Mouse (Mus musculus): ENCODE measurements at regions not wholly inside any gene's neighbourhood (a gene's known extent, or its start where the extent isn't known, plus 50 kb on each side); places are given as distances from the start of the nearest gene placed in this dataset.

GRCm38 (mm10) chr9:61214943-61215342 lies 157.2 kb upstream of the Tle3 start:
- WGBS = 61% methylated on average over 6 of the region's 6 CpGs
- Histone ChIP-seq H3K4me1 (peaks cover 14% of the 10 kb centered on the region; the same call in 1 of the 2 replicates), H3K27ac (no peak overlapping the region)

GRCm38 (mm10) chr9:61216012-61216770 lies 156.0 kb upstream of the Tle3 start:
- no peaks in the 10 kb centered on the region for H3K36me3 ChIP-seq (replicated peaks)
- no peak overlapping the region for H3K27ac ChIP-seq
- H3K4me2 ChIP-seq = no peak overlapping the region
- peaks cover 16% of the 10 kb centered on the region; the same call in 1 of the 2 replicates for H3K4me1 ChIP-seq
- H3K9ac ChIP-seq = no peak overlapping the region
- no peaks in the 10 kb centered on the region for H3K9me3 ChIP-seq
- WGBS = 51% methylated on average over 13 of the region's 13 CpGs
- ATAC-seq (replicated peaks) = peak; percentile 54; the same call in 1 of the 2 replicates
- no peaks in the 10 kb centered on the region for H3K27me3 ChIP-seq (replicated peaks)
- no peak overlapping the region for H3K4me3 ChIP-seq

More at GRCm38 (mm10) chr9:61214943-61215342, 157.2 kb upstream of the Tle3 start:
- no peak for ATAC-seq (replicated peaks)
- H3K9me3 ChIP-seq = no peaks in the 10 kb centered on the region
- H3K4me3 ChIP-seq = no peak overlapping the region
- no peak overlapping the region for H3K9ac ChIP-seq
- H3K36me3 ChIP-seq (replicated peaks) = no peaks in the 10 kb centered on the region
- H3K27me3 ChIP-seq (replicated peaks) = no peaks in the 10 kb centered on the region
- no peak overlapping the region for H3K4me2 ChIP-seq

DNA sequence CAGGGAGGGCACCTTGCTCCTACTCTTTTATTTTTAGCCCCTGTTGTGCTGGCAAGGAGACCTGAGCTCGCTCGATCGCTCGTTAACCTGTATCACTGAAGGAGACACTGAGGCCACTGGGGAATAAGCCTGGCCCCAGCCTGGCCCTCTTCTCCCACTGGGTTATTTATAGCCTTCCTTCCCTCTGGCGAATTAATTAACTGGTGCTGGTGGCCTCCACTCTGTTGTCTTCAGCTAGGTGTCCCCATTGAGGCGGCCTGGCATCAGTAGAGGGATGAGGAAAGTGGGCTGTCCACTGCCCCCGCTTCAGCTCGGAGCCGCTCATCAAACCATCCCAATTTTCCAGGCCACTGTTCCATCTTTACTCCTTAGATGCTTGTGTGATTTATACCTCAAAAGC lies 152.1 kb upstream of the Tle3 start:
- H3K4me2 ChIP-seq = no peak overlapping the region
- no peak overlapping the region for H3K4me3 ChIP-seq
- no peak for ATAC-seq (replicated peaks)
- no peaks in the 10 kb centered on the region for H3K27me3 ChIP-seq (replicated peaks)
- no peak overlapping the region for H3K9ac ChIP-seq
- 68% methylated on average over 9 of the region's 9 CpGs for WGBS
- no peak overlapping the region for H3K27ac ChIP-seq
- peaks cover 16% of the 10 kb centered on the region; the same call in 1 of the 2 replicates for H3K4me1 ChIP-seq
- H3K9me3 ChIP-seq = no peaks in the 10 kb centered on the region
- no peaks in the 10 kb centered on the region for H3K36me3 ChIP-seq (replicated peaks)

- Histone ChIP-seq H3K27me3 (replicated peaks) (no peaks in the 10 kb centered on the region), H3K4me2 (no peak overlapping the region), H3K36me3 (replicated peaks) (no peaks in the 10 kb centered on the region), H3K9me3 (no peaks in the 10 kb centered on the region), H3K4me3 (no peak overlapping the region), H3K27ac (no peak overlapping the region), H3K4me1 (peaks cover 8% of the 10 kb centered on the region), H3K9ac (no peak overlapping the region)
- ATAC-seq (replicated peaks) = no peak
- 91% methylated on average over 18 of the region's 18 CpGs for WGBS
Observed at GRCm38 (mm10) chr9:61222212-61223003, 149.8 kb upstream of the Tle3 start.

DNA sequence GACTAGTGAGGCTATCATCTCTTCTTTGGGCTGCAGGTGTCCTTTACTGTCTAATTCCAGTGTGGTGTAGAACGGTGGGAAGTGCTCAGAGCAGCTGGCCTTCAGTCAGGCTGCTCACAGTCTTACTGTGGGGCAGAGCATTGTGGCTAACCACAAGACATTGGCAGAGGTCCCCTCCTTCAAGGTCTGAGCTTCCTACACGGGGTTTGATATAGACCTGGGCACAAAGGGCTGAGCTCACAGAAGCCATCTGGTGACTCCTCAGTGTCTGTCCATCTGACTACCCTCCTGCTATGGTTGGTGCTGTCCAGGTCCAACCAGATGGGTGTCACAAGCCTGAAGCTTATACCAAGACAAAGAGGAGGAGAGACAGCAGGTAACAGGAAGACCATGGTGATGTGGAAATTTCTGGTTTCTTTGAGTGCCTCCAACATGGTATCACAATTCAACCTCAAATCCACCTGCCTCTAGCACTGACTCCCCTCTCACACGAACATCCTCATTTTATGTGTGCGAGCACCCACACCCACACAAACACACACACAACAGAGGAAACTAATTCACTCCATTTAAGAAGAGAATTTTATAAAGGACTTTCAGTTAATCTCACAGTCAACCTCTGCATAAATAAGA lies 147.0 kb upstream of the Tle3 start:
- no peak overlapping the region for H3K9ac ChIP-seq
- no peak overlapping the region for H3K27ac ChIP-seq
- WGBS = 83% methylated on average over 4 of the region's 4 CpGs
- H3K4me1 ChIP-seq = peaks cover 21% of the 10 kb centered on the region
- H3K27me3 ChIP-seq (replicated peaks) = no peaks in the 10 kb centered on the region
- no peak for ATAC-seq (replicated peaks)
- no peaks in the 10 kb centered on the region for H3K9me3 ChIP-seq
- no peaks in the 10 kb centered on the region for H3K36me3 ChIP-seq (replicated peaks)
- H3K4me3 ChIP-seq = no peak overlapping the region
- H3K4me2 ChIP-seq = no peak overlapping the region

DNA sequence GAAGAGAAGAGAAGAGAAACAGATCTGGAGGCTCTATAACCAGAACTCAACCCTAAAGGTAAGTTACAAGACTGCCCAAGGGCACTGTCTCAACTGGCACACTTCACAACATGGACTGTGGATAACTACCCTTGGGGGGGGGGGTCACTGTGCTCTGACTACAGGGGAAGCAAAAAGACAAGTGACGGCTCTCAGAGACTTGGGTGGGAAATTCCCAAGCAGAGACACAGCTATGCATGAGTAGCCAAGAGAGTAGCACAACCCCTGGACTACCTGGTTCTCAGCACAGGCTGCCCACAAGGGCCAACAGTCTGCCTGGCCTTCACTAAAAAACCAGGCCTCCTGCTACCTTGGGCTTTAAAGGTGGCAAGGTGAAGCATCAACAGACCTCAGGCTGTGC lies 146.3 kb upstream of the Tle3 start:
- Histone ChIP-seq H3K36me3 (replicated peaks) (no peaks in the 10 kb centered on the region), H3K4me2 (no peak overlapping the region), H3K4me3 (no peak overlapping the region), H3K9ac (no peak overlapping the region), H3K9me3 (no peaks in the 10 kb centered on the region), H3K27ac (no peak overlapping the region), H3K27me3 (replicated peaks) (no peaks in the 10 kb centered on the region), H3K4me1 (peaks cover 21% of the 10 kb centered on the region)
- no peak for ATAC-seq (replicated peaks)
- 100% methylated on average over 1 of the region's 1 CpGs for WGBS

GRCm38 (mm10) chr9:61226596-61227384 lies 145.4 kb upstream of the Tle3 start:
- no peak overlapping the region for H3K4me2 ChIP-seq
- H3K9ac ChIP-seq = no peak overlapping the region
- no peak overlapping the region for H3K4me3 ChIP-seq
- WGBS = 82% methylated on average over 12 of the region's 12 CpGs
- H3K27ac ChIP-seq = no peak overlapping the region
- no peaks in the 10 kb centered on the region for H3K9me3 ChIP-seq
- H3K4me1 ChIP-seq = peaks cover 21% of the 10 kb centered on the region
- 0 out of 2 replicates have a peak, but pooled peaks cover 4% of the 10 kb centered on the region for H3K27me3 ChIP-seq (replicated peaks)
- no peak for ATAC-seq (replicated peaks)
- no peaks in the 10 kb centered on the region for H3K36me3 ChIP-seq (replicated peaks)

- no peak overlapping the region for H3K9ac ChIP-seq
- H3K27ac ChIP-seq = no peak overlapping the region
- no peak for ATAC-seq (replicated peaks)
- H3K4me3 ChIP-seq = no peak overlapping the region
- H3K27me3 ChIP-seq (replicated peaks) = 0 out of 2 replicates have a peak, but pooled peaks cover 6% of the 10 kb centered on the region
- H3K9me3 ChIP-seq = no peaks in the 10 kb centered on the region
- 38% methylated on average over 19 of the region's 19 CpGs for WGBS
- no peak overlapping the region for H3K4me2 ChIP-seq
- no peaks in the 10 kb centered on the region for H3K36me3 ChIP-seq (replicated peaks)
- peaks cover 21% of the 10 kb centered on the region for H3K4me1 ChIP-seq
Observed at GRCm38 (mm10) chr9:61227492-61228229, 144.5 kb upstream of the Tle3 start.

DNA sequence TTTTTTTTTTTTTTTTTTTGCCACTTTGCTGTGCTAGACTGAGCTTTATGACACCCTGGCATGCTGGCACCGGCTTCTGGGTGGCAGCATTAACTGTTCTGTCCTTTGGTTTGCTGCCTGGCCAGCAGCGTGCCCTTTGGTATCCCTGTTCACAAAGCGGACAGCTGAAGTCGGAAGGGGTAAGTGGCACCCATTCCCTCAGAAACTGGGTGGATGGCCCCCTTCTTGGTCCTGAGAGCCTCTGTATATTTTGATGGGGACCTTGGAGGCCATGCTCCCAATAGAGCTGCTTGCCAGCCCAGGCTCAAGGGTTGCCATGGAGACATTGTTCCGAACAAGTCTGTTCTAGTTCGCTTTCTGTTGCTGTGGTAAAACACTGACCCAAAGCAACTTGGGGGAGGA lies 143.9 kb upstream of the Tle3 start:
- Histone ChIP-seq H3K4me3 (no peak overlapping the region), H3K4me2 (no peak overlapping the region), H3K27ac (no peak overlapping the region), H3K9ac (no peak overlapping the region), H3K4me1 (peaks cover 21% of the 10 kb centered on the region), H3K27me3 (replicated peaks) (0 out of 2 replicates have a peak, but pooled peaks cover 6% of the 10 kb centered on the region), H3K36me3 (replicated peaks) (no peaks in the 10 kb centered on the region), H3K9me3 (no peaks in the 10 kb centered on the region)
- WGBS = 47% methylated on average over 6 of the region's 6 CpGs
- no peak for ATAC-seq (replicated peaks)

- Histone ChIP-seq H3K9ac (no peak overlapping the region), H3K4me2 (no peak overlapping the region), H3K4me3 (no peak overlapping the region), H3K9me3 (no peaks in the 10 kb centered on the region), H3K27ac (no peak overlapping the region), H3K36me3 (replicated peaks) (no peaks in the 10 kb centered on the region), H3K27me3 (replicated peaks) (0 out of 2 replicates have a peak, but pooled peaks cover 6% of the 10 kb centered on the region), H3K4me1 (peaks cover 21% of the 10 kb centered on the region)
- no peak for ATAC-seq (replicated peaks)
- 59% methylated on average over 4 of the region's 4 CpGs for WGBS
Observed at GRCm38 (mm10) chr9:61230306-61230705, 141.9 kb upstream of the Tle3 start.

- H3K27me3 ChIP-seq (replicated peaks) = 0 out of 2 replicates have a peak, but pooled peaks cover 6% of the 10 kb centered on the region
- 91% methylated on average over 7 of the region's 7 CpGs for WGBS
- no peak overlapping the region for H3K27ac ChIP-seq
- no peak overlapping the region for H3K4me2 ChIP-seq
- no peak overlapping the region for H3K4me3 ChIP-seq
- no peak for ATAC-seq (replicated peaks)
- no peak overlapping the region for H3K9ac ChIP-seq
- no peaks in the 10 kb centered on the region for H3K9me3 ChIP-seq
- H3K36me3 ChIP-seq (replicated peaks) = no peaks in the 10 kb centered on the region
- H3K4me1 ChIP-seq = peaks cover 37% of the 10 kb centered on the region
Observed at GRCm38 (mm10) chr9:61232630-61233029, 139.5 kb upstream of the Tle3 start.
